Mouse (Mus musculus): ENCODE measurements around the gene Sde2. TPM values are rescaled to one million over a fixed set of nuclear protein-coding genes. Genes with fewer than 3 reads are reported as not detected.
A peak's percentile ranks its signal among the peaks of the same experiment; 100 is the strongest.
"Not testable (repeated sequence)": the region's sequence is repeated elsewhere in the genome, so short reads cannot be mapped to it uniquely, and the experiment has no call there.

Sde2 gene
- polyA plus RNA-seq, 1 experiment from 2014 or later = 25.1 TPM

DNA sequence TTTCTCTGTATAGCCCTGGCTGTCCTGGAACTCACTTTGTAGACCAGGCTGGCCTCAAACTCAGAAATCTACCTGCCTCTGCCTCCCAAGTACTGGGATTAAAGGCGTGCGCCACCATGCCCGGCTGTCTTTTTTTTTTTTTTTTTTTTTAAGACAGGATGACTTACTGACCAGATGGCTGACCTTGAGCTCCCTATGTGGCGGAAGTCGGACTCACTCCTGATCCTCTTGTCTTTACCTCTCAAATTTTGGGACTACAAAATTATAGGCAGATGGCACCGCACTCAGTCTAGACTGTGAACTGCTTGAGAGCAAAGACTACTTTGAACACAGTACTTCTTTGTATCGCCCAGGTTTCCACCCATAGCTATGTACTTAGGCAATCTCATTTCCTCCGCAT lies 14.5 kb upstream of the Sde2 start:
- not testable (repeated sequence) for H3K4me2 ChIP-seq; H3K36me3 ChIP-seq; H3K9ac ChIP-seq; H3K4me3 ChIP-seq (replicated peaks); H3K27me3 ChIP-seq; ATAC-seq (ENCODE audit: low read depth); DNase-seq; H3K9me3 ChIP-seq (replicated peaks); H3K27ac ChIP-seq
- WGBS (ENCODE audit: insufficient replicate concordance) = 91% methylated on average over 8 of the region's 8 CpGs
- peaks cover 29% of the 10 kb centered on the region for H3K4me1 ChIP-seq (replicated peaks)

DNA sequence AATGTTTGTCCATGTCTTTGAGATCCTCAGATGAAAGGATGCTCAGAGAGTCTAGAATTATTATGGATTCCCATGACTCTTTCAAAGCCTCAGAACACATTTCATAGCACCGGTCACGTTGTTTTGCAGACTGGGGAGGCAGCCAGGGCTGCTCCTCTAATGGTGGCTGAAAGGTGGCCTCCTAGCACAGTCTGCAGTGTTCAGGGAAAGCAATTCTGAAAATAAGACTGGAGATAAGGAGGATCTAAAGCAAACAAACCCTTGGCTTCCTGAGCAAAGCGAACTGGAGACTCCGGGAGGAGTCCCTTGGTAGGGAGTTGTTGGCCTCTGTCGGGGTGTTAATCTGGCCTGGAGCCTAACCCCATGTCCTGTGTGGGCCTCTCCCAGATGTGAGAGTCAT lies 13.7 kb upstream of the Sde2 start:
- WGBS (ENCODE audit: insufficient replicate concordance) = 70% methylated on average over 5 of the region's 5 CpGs
- ATAC-seq (ENCODE audit: low read depth) = no peak; the same call in 1 of the 2 replicates
- H3K4me1 ChIP-seq (replicated peaks) = peaks cover 28% of the 10 kb centered on the region

DNA sequence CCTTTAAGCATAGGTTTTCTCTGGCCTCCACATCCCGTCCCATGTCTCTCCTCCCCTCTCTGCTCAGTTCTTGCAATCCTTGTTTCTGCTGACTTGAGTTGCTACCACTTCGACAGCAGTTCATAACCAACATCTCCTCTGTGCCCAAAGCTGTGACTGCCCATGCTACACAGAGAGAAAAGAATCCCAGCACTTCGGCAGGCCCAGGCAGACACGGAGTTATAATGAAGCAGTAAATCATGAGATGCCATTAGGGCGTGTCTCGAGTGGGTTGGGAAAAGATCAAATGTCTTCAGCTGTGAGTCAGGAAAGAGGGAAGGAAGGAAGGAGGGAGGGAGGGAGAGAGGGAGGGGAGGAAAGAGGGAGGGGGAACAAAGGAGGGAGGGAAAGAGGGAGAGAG lies 12.9 kb upstream of the Sde2 start:
- WGBS (ENCODE audit: insufficient replicate concordance) = 68% methylated on average over 6 of the region's 6 CpGs
- no peak overlapping the region for H3K4me2 ChIP-seq
- 0 out of 2 replicates have a peak, but pooled peaks cover 2% of the 10 kb centered on the region for H3K27me3 ChIP-seq
- no peak overlapping the region for H3K27ac ChIP-seq
- no peak overlapping the region for H3K4me3 ChIP-seq (replicated peaks)
- H3K36me3 ChIP-seq = no peaks in the 10 kb centered on the region
- ATAC-seq (ENCODE audit: low read depth) (no peak), DNase-seq (no peak)
- H3K9ac ChIP-seq = no peak overlapping the region
- no peaks in the 10 kb centered on the region for H3K9me3 ChIP-seq (replicated peaks)
- H3K4me1 ChIP-seq (replicated peaks) = peaks cover 28% of the 10 kb centered on the region

More for the DNA sequence above, 13.7 kb upstream of the Sde2 start:
- no peak overlapping the region for H3K4me2 ChIP-seq
- DNase-seq = no peak
- no peak overlapping the region; the same call in 1 of the 2 replicates for H3K9ac ChIP-seq
- H3K36me3 ChIP-seq = no peaks in the 10 kb centered on the region
- H3K4me3 ChIP-seq (replicated peaks) = no peak overlapping the region
- 0 out of 2 replicates have a peak, but pooled peaks cover 2% of the 10 kb centered on the region for H3K27me3 ChIP-seq
- H3K27ac ChIP-seq = no peak overlapping the region
- H3K9me3 ChIP-seq (replicated peaks) = no peaks in the 10 kb centered on the region

DNA sequence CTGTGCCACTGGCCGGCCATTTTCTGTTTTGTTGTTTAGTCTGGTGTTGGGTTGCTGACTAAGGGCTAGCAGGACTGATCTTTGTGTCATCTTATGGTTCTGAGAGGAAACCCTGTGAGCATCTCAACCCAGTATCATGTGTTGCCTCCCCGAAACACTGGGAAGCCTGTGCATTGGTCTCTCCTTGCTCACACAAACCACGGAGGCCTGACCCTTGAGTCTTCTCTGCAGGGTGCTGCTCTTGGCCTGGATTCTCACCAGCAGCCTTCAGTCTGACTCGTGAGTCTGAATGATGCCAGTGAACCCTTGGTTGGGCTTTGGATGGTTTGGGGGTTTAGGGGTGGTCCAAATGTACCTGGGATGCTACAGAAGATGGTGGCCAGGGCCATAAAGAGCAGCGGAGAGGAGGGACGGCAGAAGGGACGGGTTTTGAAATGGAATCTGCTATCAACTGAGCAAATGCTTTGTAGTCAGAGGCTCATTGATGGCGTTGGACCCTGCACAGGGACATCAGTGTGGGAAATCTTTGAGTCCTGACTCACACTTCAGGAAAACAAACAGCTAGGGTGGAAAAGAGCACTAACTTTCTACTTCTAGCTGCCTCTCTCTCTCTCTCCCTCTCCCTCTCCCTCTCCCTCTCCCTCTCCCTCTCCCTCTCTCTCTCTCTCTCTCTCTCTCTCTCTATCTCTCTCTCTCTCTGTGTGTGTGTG lies 11.6 kb upstream of the Sde2 start:
- H3K9ac ChIP-seq = no peak overlapping the region
- ATAC-seq (ENCODE audit: low read depth) = no peak
- no peak for DNase-seq
- no peaks in the 10 kb centered on the region for H3K36me3 ChIP-seq
- WGBS (ENCODE audit: insufficient replicate concordance) = 76% methylated on average over 8 of the region's 8 CpGs
- 0 out of 2 replicates have a peak, but pooled peaks cover 2% of the 10 kb centered on the region for H3K27me3 ChIP-seq
- no peak overlapping the region for H3K4me3 ChIP-seq (replicated peaks)
- H3K4me2 ChIP-seq = no peak overlapping the region
- no peak overlapping the region for H3K27ac ChIP-seq
- peaks cover 31% of the 10 kb centered on the region for H3K4me1 ChIP-seq (replicated peaks)
- no peaks in the 10 kb centered on the region for H3K9me3 ChIP-seq (replicated peaks)

DNA sequence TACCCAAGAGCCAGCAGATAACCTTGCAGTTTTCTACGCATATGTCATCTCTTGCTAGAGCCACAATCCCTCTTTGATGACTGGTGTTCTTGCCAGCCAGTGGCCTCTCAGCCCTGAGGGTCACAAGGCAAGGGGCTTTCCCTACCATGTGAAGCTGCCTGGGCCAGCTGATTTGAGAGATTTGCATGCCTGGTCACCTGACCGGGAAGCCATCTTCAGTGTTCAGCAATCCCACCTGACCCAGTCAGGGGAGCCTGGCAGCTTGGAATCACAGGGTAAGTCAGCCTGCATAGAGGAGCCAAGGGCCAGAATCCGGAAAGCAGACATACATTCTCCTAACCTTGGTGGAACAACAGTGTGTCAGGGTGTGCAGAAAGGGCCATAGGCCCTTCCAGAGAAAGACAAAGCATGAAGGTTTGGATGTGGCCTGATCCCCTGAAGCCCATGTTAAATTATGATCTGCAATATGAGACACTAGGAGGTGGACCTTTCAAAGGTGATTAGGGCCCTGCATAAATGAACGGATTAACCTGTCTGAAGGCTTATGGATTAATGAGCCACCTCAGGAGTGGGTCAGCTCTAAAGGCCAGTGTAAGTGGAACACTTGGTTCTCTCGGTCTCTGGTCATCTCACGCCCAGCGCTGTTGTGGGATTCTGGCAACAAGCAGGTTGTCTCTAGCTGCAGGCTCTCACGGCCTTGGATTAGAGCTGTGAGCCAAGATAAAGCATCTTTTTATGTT lies 9.2 kb upstream of the Sde2 start:
- DNase-seq = no peak
- Histone ChIP-seq H3K9ac (no peak overlapping the region), H3K27ac (no peak overlapping the region), H3K4me3 (replicated peaks) (no peak overlapping the region), H3K4me2 (no peak overlapping the region), H3K36me3 (no peaks in the 10 kb centered on the region), H3K9me3 (replicated peaks) (no peaks in the 10 kb centered on the region), H3K27me3 (0 out of 2 replicates have a peak, but pooled peaks cover 2% of the 10 kb centered on the region), H3K4me1 (replicated peaks) (peaks cover 27% of the 10 kb centered on the region)
- ATAC-seq (ENCODE audit: low read depth) = no peak
- WGBS (ENCODE audit: insufficient replicate concordance) = 76% methylated on average over 8 of the region's 8 CpGs

DNA sequence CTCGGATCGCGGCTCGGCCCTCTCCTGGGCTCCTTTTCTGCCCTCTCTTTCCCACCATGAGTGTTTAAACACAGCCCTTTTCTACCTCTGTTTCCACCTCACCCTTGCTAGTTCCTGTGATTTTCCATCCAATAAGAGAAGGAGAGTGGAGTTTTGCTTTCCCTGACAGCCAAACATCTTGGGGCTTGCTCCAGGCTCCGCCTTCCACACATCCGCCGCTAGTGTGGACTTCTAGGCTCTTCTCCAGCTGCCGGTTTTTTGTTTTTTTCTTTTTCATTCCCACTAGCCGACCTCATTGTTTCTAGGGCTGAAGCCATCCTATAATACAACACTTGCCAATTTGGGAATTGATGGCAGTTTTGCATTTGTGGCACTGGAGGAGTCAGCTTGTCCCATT lies 2.8 kb upstream of the Sde2 start:
- 2% methylated on average over 9 of the region's 9 CpGs for WGBS (ENCODE audit: insufficient replicate concordance)
- Histone ChIP-seq H3K9me3 (replicated peaks) (no peaks in the 10 kb centered on the region), H3K4me2 (peak overlapping the region; percentile 76), H3K4me1 (replicated peaks) (peaks cover 56% of the 10 kb centered on the region), H3K27me3 (no peaks in the 10 kb centered on the region), H3K9ac (peak overlapping the region; percentile 86), H3K36me3 (peaks cover 4% of the 10 kb centered on the region; the same call in 1 of the 2 replicates), H3K27ac (peak overlapping the region; percentile 100), H3K4me3 (replicated peaks) (peak overlapping the region; percentile 47)
- peak; percentile 69 for ATAC-seq (ENCODE audit: low read depth)
- peak; percentile 74 for DNase-seq

DNA sequence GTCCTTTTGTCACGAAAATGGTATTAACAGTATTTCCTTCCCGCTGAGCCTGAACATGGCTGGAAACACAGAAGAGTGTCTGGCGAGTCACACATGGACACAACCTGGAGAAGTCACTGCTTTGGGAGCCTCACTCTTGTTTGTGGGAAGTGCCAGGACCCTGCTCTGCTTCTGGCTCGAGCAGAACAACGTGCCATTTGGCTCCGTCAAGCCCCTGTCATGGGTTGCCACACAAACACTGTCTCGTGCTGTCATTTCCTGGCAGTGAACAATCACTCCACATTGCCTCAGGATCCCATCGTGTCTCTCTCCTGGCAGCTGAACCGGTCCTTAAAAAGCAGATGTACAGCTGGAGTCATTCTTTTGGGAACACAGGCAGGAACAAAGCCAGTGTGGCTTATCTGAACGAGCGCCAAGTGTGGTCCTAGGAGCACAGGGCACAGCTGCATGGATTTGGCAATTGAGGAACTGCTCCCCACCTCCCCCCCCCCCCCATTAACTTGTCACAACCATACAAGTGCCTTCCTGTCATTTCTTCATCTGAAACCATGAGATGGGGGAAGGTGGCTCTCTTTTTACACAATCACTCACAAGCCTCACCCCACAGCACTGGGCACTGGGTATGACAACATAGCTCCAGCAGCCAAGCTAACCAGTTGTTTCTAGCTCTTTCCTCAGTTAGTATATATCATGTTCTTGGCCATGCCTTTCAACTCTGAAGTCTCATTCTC lies 2.3 kb upstream of the Sde2 start:
- Histone ChIP-seq H3K9ac (peak overlapping the region; percentile 86), H3K4me3 (replicated peaks) (peak overlapping the region; percentile 47), H3K4me1 (replicated peaks) (peaks cover 59% of the 10 kb centered on the region), H3K27me3 (no peaks in the 10 kb centered on the region), H3K4me2 (peak overlapping the region; percentile 76), H3K27ac (peak overlapping the region; percentile 100), H3K36me3 (peaks cover 8% of the 10 kb centered on the region), H3K9me3 (replicated peaks) (no peaks in the 10 kb centered on the region)
- 9% methylated on average over 11 of the region's 11 CpGs for WGBS (ENCODE audit: insufficient replicate concordance)
- ATAC-seq (ENCODE audit: low read depth) (peak; percentile 6; the same call in 1 of the 2 replicates), DNase-seq (peak; percentile 31)

DNA sequence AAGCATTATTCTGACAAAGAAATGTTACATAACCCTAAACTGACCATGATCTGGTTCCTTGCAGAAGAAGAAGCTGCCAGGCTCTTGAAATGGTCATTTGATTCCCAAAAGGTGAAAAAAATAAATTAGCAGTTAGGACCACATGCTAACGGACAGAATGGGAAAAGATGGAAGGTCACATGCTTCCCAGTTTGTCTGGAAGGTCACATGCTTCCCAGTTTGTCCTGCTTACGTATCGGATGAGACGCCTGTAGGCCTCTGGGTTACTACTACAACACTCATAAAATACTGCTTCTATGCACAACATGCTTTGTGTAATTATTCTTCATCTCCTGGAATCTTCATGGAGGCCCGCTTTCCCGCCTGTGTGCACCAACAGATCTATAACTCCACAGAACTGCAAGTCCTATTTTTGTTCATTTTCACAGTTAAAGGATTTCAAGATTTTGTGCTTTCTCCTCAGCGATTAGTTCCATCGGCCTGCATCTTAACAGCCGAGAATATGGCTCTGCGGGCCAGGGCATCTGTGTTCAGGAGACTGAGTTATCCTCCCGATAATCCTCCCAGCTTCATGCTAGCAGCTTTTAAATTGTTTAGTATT lies 1.1 kb upstream of the Sde2 start:
- Histone ChIP-seq H3K4me2 (peak overlapping the region; percentile 88), H3K27ac (peak overlapping the region; percentile 100), H3K36me3 (peaks cover 10% of the 10 kb centered on the region), H3K27me3 (no peaks in the 10 kb centered on the region), H3K4me3 (replicated peaks) (peak overlapping the region; percentile 61), H3K9me3 (replicated peaks) (no peaks in the 10 kb centered on the region), H3K9ac (peak overlapping the region; percentile 86), H3K4me1 (replicated peaks) (peaks cover 64% of the 10 kb centered on the region)
- 34% methylated on average over 11 of the region's 11 CpGs for WGBS (ENCODE audit: insufficient replicate concordance)
- DNase-seq = peak; percentile 23
- ATAC-seq (ENCODE audit: low read depth) = no peak

DNA sequence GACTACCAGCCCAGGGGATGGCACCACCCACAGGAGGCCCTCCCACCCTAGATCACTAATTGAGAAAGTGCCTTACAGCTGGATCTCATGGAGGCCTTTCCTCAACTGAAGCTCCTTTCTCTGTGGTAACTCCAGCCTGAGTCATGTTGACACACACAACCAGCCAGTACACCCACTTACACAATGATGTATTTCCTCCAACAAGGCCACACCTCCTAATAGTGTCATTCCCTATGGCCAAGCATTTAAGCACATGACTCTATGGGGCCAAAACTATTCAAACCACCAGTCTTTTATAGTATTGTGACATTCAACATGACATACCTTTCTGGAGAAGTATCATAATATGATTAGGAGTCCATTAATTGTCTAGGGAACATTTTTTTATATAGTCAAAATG lies 7.8 kb downstream of the Sde2 start:
- ATAC-seq (ENCODE audit: low read depth) = no peak
- H3K4me1 ChIP-seq (replicated peaks) = peaks cover 61% of the 10 kb centered on the region
- peaks cover 89% of the 10 kb centered on the region for H3K36me3 ChIP-seq
- no peak for DNase-seq
- H3K4me2 ChIP-seq = no peak overlapping the region
- H3K27ac ChIP-seq = peak overlapping the region; percentile 65; the same call in 1 of the 2 replicates
- H3K4me3 ChIP-seq (replicated peaks) = no peak overlapping the region
- no peaks in the 10 kb centered on the region for H3K27me3 ChIP-seq
- H3K9me3 ChIP-seq (replicated peaks) = no peaks in the 10 kb centered on the region
- no peak overlapping the region for H3K9ac ChIP-seq

DNA sequence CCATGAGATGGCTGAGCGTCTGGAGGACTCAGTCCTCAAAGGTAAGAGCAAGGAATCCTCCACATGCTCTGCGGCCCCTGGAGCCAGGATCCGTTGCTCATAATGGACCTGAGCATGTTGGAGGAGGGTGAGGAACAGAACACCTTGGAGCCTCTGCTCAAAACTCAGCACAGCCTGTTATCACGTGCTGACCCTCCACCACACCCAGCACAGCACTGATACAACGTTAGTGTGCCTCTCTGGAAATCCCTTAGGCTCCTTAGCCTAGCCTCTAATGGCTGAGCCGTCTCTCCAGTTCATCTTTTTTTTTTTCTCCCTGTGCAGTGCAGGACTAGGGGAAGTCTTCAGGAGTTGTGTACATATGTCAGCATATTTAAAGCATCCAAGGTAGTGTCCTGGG lies 9.1 kb downstream of the Sde2 start:
- peaks cover 58% of the 10 kb centered on the region for H3K4me1 ChIP-seq (replicated peaks)
- no peak overlapping the region; the same call in 1 of the 2 replicates for H3K4me3 ChIP-seq (replicated peaks)
- peak; percentile 29 for DNase-seq
- H3K36me3 ChIP-seq = peaks cover 97% of the 10 kb centered on the region
- WGBS (ENCODE audit: insufficient replicate concordance) = 50% methylated on average over 6 of the region's 6 CpGs
- peak overlapping the region; percentile 20; the same call in 1 of the 2 replicates for H3K4me2 ChIP-seq
- no peaks in the 10 kb centered on the region for H3K27me3 ChIP-seq
- H3K9ac ChIP-seq = peak overlapping the region; percentile 35; the same call in 1 of the 2 replicates
- peak overlapping the region; percentile 65; the same call in 1 of the 2 replicates for H3K27ac ChIP-seq
- no peaks in the 10 kb centered on the region for H3K9me3 ChIP-seq (replicated peaks)
- peak; percentile 76 for ATAC-seq (ENCODE audit: low read depth)

DNA sequence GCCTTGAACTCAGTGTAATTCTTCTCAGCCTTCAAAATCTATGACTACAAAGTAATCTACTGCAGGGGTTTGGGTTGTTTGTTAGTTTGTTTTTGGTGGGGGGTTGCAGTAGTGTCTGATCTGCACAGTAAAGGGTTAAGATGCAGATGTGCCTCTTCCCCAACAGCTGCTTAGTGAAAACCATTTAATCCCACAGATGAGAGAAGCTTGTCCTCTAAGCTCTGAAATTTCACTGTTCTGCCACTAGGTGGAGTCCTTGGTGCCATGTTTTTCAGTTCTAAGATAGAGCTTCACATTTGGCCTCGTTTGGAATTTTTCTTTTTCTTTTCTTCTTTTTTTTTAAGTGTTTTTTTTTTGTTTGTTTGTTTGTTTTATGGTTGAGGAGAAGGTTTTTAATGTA lies 12.7 kb downstream of the Sde2 start:
- Histone ChIP-seq H3K27me3 (no peaks in the 10 kb centered on the region), H3K4me2 (no peak overlapping the region), H3K36me3 (peaks cover 97% of the 10 kb centered on the region), H3K9me3 (replicated peaks) (no peaks in the 10 kb centered on the region), H3K4me1 (replicated peaks) (peaks cover 29% of the 10 kb centered on the region), H3K4me3 (replicated peaks) (no peak overlapping the region), H3K27ac (peak overlapping the region; percentile 54; the same call in 1 of the 2 replicates), H3K9ac (no peak overlapping the region)
- 13% methylated on average over 1 of the region's 1 CpGs for WGBS (ENCODE audit: insufficient replicate concordance)
- ATAC-seq (ENCODE audit: low read depth) = peak; percentile 11; the same call in 1 of the 2 replicates
- no peak for DNase-seq

All from liver, embryonic 13.5 days (tissue).